Mouse (Mus musculus): ENCODE results near the gene Arid1b.

Arid1b gene

DNA sequence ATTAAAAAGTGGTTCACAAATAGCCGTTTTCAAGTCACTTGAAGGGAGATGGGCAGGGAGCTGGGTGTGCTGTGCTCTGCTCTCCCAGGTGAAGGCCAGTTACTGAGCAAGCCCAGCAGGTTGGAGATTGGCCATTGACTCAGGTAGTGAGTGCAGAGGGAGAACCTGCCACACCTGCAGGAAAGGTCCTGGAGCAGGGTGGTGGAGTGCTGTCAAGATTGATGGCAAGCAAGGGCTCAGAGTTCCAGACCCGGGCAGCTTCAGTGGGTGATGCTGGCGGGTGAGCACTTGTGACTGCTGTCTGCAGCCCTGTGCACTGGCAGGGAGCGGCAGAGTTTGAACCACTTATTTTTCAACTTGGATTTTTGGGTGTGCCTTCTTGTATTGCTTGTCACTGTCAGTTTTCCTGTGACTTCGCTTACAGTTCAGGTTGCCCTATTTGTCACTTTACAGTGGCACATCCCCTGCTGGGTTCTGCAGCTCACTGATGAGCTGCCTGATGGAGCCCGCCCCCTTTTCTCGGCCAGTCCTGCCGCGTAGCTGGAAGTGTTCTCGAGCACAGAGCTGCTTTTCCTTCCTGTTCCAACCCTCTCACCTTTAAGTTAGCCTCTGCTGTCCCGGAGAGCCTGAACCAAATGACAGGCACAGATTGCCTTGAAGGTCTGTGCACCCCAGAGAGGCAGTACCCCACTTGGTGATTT, 27.3 kb downstream of the Arid1b start:
- no peak for DNase-seq (ENCODE audit: low spot score)

- no peak for DNase-seq (ENCODE audit: low spot score)
Measured at GRCm38 (mm10) chr17:5022019-5022544, 27.9 kb downstream of the Arid1b start.

DNA sequence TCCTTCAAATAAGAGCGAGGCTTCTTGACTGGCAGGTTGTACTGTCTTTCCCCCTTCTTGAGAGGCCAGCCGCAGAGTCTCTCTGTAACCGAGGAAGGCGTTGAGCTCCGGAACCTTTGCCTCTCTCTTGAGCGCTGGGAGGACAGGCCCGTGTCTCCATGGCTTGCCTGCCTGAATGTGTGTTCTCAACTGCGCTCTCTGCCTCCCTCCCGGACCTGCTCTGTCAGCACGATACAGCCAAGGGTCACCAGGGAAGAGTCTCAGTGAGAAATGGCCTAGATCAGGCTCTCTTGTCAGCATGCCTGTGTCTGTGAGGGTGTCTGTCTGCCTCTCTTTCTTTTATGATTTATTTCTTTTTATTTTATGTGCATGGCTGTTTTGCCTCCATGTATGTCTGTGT, 29.6 kb downstream of the Arid1b start:
- DNase-seq (ENCODE audit: low spot score): no peak

DNA sequence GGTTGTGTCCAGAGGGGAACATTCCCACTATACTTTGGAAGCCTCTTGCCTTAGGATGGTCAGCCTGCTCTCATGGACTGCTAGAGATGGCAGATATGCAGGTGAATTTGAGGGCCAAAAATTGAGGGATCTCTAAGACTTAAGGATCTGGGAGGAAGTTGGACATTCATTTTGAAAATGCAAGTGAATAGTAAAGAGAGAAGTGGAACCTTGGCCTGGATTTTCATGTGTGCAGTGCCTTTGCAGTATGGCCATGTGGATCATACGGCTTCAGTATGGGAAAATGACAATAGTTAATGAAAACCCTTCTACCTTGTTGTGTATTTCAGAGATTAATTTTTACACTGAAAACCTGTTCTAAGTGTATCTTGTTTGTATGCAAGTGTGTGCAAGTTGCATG, 31.3 kb downstream of the Arid1b start:
- DNase-seq (ENCODE audit: low spot score): no peak

DNA sequence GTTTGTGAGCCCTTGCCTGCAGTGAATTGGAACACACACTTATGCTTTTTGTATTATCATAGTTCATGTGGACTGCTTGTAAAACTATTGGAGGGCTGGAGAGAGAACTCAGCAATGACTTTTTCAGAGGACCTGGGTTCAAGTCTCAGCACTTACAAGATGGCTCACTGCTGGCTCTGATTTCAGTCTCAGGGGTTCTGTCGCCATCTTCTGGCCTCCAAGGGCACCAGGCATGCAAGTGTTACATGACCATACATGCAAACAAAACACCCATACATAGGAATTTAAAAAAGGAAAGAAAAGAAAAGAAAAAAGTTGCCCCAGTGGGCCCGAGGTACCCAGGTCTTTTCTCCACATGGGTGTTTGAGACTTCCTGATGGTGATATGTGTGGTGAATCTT, 32.4 kb downstream of the Arid1b start:
- no peak for DNase-seq (ENCODE audit: low spot score)

DNA sequence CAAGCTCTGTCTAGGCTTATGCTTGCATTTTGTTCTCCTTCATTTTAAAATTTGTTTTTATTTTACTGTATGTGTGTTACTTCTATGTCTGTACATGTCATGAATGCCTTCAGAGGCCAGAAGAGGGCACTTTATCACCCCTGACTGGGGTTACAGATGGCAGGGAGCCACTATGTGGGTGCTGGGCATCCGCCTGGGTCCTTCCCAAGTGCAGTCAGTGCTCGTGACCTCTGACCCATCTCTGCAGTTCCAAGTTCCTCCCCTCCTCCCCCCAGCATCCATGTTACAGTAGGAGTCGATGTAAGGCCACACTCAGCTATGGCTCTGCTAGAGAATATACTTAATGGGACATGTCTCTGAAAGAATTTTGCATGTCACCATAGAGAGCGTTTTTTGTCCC, 35.0 kb downstream of the Arid1b start:
- no peak for DNase-seq (ENCODE audit: low spot score)

DNA sequence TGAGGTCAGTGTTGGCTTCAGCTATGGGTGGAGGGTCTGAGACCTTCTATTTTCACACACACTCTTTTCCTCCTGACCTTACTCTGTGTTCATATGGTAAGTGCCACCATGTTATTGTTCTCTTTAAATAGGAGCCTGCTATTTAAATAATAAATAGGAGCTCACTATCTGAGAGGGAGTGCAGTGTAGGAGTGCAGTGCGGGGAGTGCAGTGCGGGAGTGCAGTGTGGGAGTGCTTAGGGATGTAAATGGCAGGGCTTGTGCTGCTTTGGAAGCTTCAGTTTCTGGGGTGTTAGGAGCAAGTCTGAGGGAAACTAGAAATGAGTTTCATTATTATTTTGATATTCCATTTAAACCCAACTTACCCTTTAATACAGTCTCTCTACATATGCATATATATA, 36.2 kb downstream of the Arid1b start:
- no peak for DNase-seq (ENCODE audit: low spot score)

DNA sequence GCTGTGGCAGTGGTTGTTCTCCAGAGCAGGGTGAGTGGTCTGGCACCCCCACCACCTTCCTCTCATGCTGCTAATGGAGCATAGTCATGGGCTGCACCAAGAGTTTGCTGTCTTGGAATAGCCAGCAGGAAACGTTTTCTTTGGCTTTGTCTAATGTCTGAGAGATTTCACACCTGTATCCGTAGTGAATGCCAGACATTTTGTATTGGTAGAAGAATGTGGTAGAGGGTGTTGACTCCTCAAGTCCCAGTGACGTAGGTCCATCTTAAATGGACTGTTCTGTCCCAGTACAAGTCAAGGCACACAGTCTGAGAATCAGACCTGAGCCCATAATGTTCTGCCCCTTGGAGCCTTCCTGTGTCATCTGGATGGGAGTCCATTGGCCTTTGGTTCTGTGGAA, 39.2 kb downstream of the Arid1b start:
- no peak for DNase-seq (ENCODE audit: low spot score)

DNA sequence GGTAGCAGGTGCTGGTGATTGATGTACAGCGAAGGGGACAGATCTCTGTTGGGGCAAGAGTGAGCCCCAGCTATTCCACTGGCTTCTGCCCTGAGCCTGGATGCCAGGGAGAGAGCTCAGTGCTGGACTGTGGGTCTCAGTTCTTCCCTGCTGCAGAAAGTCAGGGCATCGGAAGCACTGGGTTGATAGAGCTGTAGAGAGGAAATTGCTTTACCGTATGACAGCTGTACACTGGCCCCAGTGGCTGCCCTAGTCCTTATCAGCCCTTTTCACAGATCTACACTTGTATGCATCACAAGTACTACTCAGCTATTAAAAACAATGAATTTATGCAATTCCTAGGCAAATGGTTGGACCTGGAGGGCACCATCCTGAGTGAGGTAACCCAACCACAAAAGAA, 40.1 kb downstream of the Arid1b start:
- DNase-seq (ENCODE audit: low spot score): no peak

GRCm38 (mm10) chr17:5036200-5036835, 42.2 kb downstream of the Arid1b start:
- no peak for DNase-seq (ENCODE audit: low spot score)

DNA sequence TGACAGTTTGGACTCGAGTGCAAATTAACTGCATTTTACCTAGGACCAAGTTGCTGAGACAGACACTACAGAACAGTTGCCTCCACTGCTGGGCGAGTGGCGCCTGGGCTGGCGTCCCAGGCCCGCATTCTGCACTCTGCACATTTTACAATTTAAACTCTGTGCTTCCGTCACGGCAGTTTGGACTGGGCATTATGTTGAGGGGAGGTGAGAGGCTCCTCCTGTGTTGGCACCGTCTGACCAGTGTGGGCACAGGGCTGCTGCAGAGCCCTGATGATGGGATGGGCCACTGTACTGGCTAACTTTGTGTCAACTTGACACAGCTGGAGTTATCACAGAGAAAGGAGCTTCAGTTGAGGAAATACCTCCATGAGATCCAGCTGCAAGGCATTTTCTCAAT, 43.1 kb downstream of the Arid1b start:
- DNase-seq (ENCODE audit: low spot score): no peak

DNA sequence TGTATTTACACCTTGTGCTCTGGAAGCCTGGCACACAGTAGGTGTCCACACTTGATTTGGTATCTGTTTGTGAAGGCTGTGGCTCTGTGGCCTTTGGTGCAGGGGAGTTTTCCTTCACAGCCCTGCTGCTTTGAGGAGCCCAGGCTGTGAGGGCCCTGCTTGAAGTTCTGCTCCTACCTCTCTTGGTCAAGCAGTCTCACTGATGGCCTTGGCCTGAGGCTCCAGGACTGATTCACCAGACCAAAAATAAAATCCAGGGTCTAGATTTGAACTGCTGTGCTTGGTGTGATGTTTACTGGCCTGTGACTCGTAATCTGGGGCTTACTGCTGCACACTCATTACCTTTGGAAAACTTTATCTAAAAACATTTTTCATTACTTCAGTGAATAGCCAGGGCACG, 45.7 kb downstream of the Arid1b start:
- DNase-seq (ENCODE audit: low spot score): no peak

DNA sequence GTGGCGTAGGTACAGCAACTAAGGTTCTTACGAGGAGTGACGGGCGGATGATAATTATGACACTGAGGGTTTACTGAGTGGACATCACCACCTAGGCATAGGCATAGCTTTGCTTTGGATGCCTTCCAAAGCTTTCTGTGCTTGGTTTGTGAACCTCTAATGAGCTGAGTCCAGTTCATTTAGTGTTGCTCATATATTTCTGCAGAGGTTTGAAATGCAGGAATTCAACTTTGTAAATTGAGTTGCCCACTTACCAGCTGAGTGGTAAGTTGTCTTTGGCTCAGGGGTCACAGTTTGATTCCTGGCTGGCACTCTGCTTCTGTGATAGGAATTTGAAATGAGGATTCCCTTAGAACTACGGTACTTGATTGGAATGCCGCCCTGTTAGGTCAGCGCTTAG, 49.7 kb downstream of the Arid1b start:
- no peak for DNase-seq (ENCODE audit: low spot score)

DNA sequence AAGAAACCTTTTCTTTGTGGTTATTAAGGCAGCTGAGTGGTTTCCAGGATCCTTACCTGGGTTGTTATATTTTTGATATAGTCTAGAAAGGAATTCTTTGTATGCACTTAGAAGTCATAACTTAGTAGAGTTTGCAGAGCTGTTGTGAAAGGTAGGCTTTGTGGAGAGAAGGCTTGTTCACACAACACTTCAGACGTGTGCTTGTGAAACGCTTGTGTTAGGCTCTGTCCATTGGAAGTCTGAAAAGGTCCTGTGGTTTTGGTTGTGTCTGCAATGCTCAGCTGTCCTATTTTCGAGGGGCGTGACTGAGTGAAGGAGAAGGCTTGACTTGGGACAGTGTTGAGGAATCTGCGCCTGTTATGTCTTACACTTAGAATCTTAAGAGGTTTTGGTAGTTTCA, 51.5 kb downstream of the Arid1b start:
- DNase-seq (ENCODE audit: low spot score): no peak

DNA sequence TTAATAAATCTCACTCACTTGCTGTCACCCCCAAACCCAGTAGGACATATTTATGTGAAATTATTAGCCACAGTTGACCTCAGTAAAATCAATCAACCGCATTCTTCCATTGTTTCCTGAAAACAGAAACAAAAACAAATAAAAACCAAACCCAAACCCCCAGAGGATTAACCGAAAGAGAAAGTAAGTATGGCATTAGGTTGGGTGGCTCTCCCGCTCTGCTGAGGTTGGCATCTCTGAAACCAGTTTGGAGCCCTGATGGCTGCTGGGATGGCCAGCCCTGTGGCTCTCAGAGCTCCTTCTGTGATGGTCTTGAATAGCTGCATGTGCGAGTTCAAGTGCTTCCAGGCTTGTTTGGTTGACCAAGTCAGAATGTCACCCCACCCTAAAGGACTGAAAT, 53.2 kb downstream of the Arid1b start:
- no peak for DNase-seq (ENCODE audit: low spot score)

DNA sequence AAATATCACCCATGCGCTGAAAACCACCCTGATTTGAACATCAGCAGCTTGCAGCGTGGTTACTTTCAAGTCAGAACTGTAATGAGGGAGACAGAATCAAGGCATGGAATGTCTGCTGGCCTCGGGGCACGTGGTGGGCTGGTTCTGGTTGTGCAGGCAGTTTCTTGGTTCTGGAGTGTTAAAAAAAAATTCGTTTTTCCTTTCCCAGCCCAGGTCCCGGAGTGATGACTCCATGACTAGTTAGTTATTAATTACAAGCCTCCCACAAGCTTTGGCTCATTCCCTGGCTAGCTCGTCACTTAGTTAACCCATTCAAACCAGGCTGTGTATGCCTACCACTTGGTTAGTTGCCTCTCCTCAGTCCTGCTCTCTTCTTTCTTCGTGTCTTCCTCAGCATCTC, 56.1 kb downstream of the Arid1b start:
- DNase-seq (ENCODE audit: low spot score): no peak

DNA sequence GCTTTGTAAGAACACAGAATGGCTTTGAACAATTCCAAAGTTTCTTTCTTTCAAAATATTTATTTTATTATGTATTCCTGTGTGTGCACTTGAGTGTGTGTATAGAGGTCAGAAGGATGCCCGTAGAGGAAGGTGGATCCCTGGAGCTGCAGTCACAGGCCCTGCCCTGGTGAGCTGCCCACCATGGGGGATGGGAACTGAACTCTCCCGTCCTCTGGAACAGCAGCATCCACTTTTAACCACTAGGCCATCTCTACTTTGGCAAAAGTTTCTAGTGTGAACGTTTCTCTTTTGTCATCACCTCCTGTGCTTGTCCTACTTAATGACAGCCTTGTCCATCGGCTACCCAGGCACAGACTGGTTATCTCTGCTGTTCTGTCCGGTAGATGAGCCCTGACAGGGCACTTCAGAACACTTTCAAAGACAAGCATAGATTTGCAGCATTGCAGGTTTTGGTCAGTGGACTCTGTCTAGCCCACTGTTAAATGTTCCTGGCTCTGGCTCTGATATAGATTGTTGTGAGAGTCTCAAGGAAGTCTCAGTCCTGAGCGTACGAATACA, 56.9 kb downstream of the Arid1b start:
- DNase-seq (ENCODE audit: low spot score): no peak

- DNase-seq (ENCODE audit: low spot score): no peak
Measured at GRCm38 (mm10) chr17:5052091-5052799, 58.1 kb downstream of the Arid1b start.

GRCm38 (mm10) chr17:5052800-5053179, 58.7 kb downstream of the Arid1b start:
- DNase-seq (ENCODE audit: low spot score): no peak

GRCm38 (mm10) chr17:5053201-5053600, 59.1 kb downstream of the Arid1b start:
- DNase-seq (ENCODE audit: low spot score): no peak

GRCm38 (mm10) chr17:5055412-5055811, 61.3 kb downstream of the Arid1b start:
- DNase-seq (ENCODE audit: low spot score): no peak

- no peak for DNase-seq (ENCODE audit: low spot score)
Measured at GRCm38 (mm10) chr17:5056654-5057053, 62.5 kb downstream of the Arid1b start.

GRCm38 (mm10) chr17:5057286-5057685, 63.2 kb downstream of the Arid1b start:
- DNase-seq (ENCODE audit: low spot score): no peak
